Mouse (Mus musculus): ENCODE measurements around the gene Tk1.
A peak's percentile ranks its signal among the peaks of the same experiment; 100 is the strongest.

- TF ChIP-seq ZNF384 (IDR thresholded peaks at IDR 0.05; ENCODE audit: low read depth, low read length) (no peak), KAT2A (conservative IDR thresholded peaks at IDR 0.05; ENCODE audit: low read depth, low read length) (0 out of 2 replicates have a peak, but pooled peaks have one; percentile 13), CTCF (IDR thresholded peaks at IDR 0.05 in 2 of 3, conservative IDR thresholded peaks at IDR 0.05 in 1 of 3; ENCODE audit: control insufficient read depth in 1 of 3, insufficient read depth in 1 of 3, low read depth in 2 of 3, low read length in 3 of 3, poor library complexity in 1 of 3, severe bottlenecking in 1 of 3) (peak; percentile 32 to 48 (median 33); a peak in 5 of 6 replicates), ELF1 (IDR thresholded peaks at IDR 0.05; ENCODE audit: low read depth, low read length) (peak; percentile 85), POLR2A (IDR thresholded peaks at IDR 0.05; ENCODE audit: control insufficient read depth in 1 of 2, insufficient read depth in 1 of 2, low read depth in 1 of 2, low read length in 2 of 2, poor library complexity in 1 of 2) (peak; percentile 44 to 59; a peak in 1 of 4 replicates), USF1 (IDR thresholded peaks at IDR 0.05; ENCODE audit: low read depth, low read length) (no peak), ZC3H11A (IDR thresholded peaks at IDR 0.05; ENCODE audit: low read depth, low read length) (no peak), TCF12 (IDR thresholded peaks at IDR 0.05; ENCODE audit: low read depth, low read length) (0 out of 2 replicates have a peak, but pooled peaks have one; percentile 10), GATA1 (IDR thresholded peaks at IDR 0.05; ENCODE audit: low read depth, low read length) (no peak), MAX (IDR thresholded peaks at IDR 0.05; ENCODE audit: low read length) (peak; percentile 8; the same call in 1 of the 2 replicates), EP300 (IDR thresholded peaks at IDR 0.05; ENCODE audit: low read depth in 1 of 2, low read length in 2 of 2) (peak in 1 of 2 experiments; percentile 11; a peak in 1 of 4 replicates), GABPA (IDR thresholded peaks at IDR 0.05; ENCODE audit: low read depth, low read length) (no peak)
Observed at GRCm38 (mm10) chr11:117810401-117811046, 15.4 kb downstream of the Tk1 start.

Measured in MEL (cell line).